Mouse (Mus musculus) megakaryocyte progenitor cell, adult 5-6 weeks (primary cell): ENCODE measurements around the gene Lhfpl3. TPM values are rescaled to one million over a fixed set of nuclear protein-coding genes. Genes with fewer than 3 reads are reported as not detected.
"Not testable (repeated sequence)": the region's sequence is repeated elsewhere in the genome, so short reads cannot be mapped to it uniquely, and the experiment has no call there.

Experiments
- ATAC-seq: replicated peaks from 2 replicates; pipeline ENCODE4 v1.8.0; 2016; ENCODE audit warnings: mild to moderate bottlenecking, moderate TSS enrichment, inconsistent platforms; ENCODE audit not compliant: poor library complexity
- total RNA-seq, 2 experiments: library from RNA; stranded (forward) in 1 of 2; stranded (reverse) in 1 of 2; fragments of 157-497, 149-512 nt in 1 of 2; fragments of 200-1000 nt in 1 of 2; gene quantifications; 2 replicates each; pipeline versions ENCODE4 v1.2.3 to v1.2.4; 2015 to 2017

The Lhfpl3 gene
- not detected in 2 replicates for total RNA-seq (2015)
- total RNA-seq (2017), result not detected in 2 replicates

GRCm38 (mm10) chr5:22745885-22746532 is at the start of gene Lhfpl3:
TSS of gene Lhfpl3 (plus strand) at chr5:22746059.
- ATAC-seq, result peak; percentile 34

DNA sequence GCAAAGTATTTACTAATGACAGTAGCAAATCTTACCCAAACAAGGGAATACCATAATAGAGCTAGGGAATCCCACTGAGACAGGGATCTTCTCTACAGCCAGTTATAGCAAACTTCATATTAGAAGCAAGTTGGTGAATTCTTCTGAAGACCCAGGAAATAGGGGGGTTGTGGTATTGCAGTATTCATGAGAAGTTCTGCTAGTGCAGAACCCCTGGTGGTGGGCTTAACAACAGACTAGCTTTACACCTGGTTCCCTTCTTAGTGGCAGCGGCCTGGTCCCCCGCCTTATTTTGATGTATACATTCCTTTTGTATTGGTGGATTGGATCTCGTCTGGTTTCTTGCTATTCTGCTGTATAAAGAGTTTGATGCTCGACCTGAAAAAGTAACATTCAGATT is 39.6 kb upstream of the Lhfpl3 start:
- not testable (repeated sequence) for ATAC-seq

- 0 out of 2 replicates have a peak, but pooled peaks have one; percentile 20 for ATAC-seq
Observed at GRCm38 (mm10) chr5:22745529-22745884, 352 bp upstream of the Lhfpl3 start.

DNA sequence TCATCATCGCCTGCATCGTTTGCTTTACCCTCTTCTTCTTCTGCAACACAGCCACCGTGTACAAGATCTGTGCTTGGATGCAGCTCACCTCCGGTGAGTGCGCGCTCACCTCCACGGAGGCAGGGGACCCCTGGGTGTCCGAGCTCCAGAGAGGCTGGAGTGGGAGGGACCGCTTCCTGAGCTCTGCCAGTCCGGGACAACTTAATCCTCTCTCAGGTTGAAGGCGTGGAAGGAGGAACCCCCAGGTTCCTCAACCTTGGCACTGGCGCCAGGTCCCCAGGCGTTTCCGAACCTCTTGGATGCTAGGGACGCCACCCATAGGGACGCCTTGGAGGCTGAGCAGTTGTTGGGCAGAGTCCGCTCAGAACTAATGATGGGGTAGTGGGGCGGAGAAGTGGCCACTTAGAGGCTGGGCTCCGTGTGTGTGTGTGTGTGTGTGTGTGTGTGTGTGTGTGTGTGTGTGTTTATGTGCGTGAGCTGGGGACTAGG is 718 bp downstream of the Lhfpl3 start:
- 0 out of 2 replicates have a peak, but pooled peaks have one; percentile 9 for ATAC-seq

- ATAC-seq, result no peak
Observed at GRCm38 (mm10) chr5:22747305-22747704, 1.4 kb downstream of the Lhfpl3 start.

- ATAC-seq, result no peak
Observed at GRCm38 (mm10) chr5:22757261-22757660, 11.4 kb downstream of the Lhfpl3 start.

- no peak for ATAC-seq
Observed at GRCm38 (mm10) chr5:22770726-22771125, 24.9 kb downstream of the Lhfpl3 start.

GRCm38 (mm10) chr5:22795361-22795760 is 49.5 kb downstream of the Lhfpl3 start:
- no peak for ATAC-seq

- no peak for ATAC-seq
Observed at GRCm38 (mm10) chr5:22813426-22813825, 67.6 kb downstream of the Lhfpl3 start.

DNA sequence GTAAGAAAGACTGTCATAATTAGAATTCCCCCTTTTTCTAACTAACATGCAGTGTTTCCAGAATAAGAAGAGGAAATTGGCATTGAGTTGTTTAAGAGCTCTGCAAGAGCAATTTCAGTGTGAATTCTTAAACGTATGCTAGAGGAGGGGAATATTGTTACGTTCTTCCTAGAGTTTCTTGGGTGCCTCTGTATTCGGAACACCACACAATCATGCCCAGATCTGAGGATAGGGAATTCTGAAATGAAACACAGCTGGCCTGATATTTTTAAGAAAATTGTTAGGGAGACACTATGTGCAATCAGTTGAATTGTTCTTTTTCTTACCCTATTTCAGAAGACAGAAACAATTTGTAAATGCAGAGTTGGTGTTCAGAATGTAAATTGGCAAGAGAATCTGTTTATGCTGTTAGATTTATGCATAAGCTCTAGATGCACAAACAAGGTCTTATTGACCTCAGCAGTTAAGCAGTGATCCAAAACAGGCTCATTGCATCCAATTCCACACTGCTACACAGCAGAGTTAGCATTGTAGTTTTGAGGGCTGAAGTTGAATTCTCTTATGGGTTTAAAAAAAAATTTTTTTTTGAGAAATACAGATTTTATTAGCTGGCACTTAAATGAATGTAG is 84.1 kb downstream of the Lhfpl3 start:
- ATAC-seq, result no peak

- no peak for ATAC-seq
Observed at GRCm38 (mm10) chr5:22851572-22851971, 105.7 kb downstream of the Lhfpl3 start.

DNA sequence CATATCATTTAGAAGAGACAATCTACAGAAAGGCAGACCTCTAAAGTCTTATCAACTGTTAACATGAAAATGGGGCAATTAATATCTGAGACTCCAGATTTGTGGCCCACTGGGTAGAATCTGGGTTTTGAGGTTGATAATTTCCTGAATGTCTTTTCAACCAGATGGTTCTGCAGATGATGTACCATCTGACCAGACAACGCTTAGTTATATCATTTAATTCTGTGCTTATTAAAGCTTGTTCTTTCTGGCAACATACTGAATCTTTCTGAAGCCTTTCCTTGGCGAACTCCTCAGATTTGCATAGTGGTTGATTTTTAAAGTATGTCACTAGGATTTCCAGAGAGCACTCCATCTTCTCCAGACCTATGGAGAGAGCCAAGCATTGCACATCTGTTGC is 107.6 kb downstream of the Lhfpl3 start:
- ATAC-seq, result no peak

DNA sequence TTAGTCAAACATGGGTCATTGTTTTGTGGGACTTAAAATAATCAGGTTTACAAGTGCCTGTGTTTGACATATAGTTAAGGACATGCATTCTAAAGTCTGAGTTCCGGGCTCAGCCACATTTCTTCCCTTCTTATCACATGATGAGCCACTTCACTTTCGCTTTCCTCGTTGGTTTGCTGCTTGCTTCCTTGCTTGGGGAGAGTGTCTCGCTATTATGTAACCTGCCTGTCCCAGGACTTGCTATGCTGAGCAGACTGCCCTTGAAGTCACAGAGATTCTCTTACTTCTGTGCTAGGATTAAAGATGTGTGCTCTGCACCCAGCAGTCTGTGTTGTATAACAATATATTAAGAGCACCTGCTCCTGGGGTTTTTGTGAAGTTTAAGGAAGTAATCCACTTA is 110.6 kb downstream of the Lhfpl3 start:
- ATAC-seq, result 0 out of 2 replicates have a peak, but pooled peaks have one; percentile 29

- no peak for ATAC-seq
Observed at GRCm38 (mm10) chr5:22861399-22861798, 115.5 kb downstream of the Lhfpl3 start.

DNA sequence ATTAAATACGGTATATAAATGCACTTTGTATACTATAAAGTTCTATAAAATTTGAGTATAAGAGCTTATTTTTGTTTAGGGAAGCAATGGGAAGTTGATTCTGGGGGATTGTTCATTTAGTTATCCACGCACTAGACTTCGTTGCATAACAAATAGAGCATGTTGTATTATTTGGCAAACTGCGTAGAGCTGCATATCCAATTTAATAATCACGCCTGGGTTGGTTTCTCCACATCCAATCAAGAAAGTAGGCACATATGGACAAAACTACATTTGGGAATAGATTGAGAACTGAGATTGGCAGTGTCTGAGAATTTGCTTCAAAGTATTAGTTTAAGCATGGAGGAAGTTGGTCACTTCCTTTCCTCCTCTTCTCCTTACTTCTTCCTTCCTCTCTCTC is 123.2 kb downstream of the Lhfpl3 start:
- ATAC-seq, result no peak

DNA sequence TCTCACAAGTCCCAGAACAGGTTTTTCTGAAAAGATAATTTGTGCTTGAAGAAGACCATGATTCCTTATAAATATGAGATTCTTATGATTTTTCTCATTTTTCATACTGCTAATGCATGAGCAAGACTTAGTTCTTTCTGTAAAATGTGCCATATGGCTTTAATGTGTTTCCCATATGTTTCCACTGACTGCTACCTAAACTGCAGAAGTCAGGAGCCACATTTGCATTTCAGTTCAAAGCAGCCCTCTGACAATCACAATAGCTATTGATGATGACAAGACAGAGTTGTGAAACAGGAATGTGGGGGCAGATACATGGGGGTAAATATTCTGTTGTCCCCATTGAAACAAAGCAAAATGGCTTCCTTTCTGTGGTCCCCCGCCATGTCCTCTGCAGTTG is 126.6 kb downstream of the Lhfpl3 start:
- ATAC-seq, result no peak

- no peak for ATAC-seq
Observed at GRCm38 (mm10) chr5:22888345-22888744, 142.5 kb downstream of the Lhfpl3 start.

GRCm38 (mm10) chr5:22889481-22889880 is 143.6 kb downstream of the Lhfpl3 start:
- no peak for ATAC-seq

GRCm38 (mm10) chr5:22897228-22897627 is 151.4 kb downstream of the Lhfpl3 start:
- no peak for ATAC-seq

- ATAC-seq, result no peak
Observed at GRCm38 (mm10) chr5:22897656-22898289, 151.9 kb downstream of the Lhfpl3 start.

GRCm38 (mm10) chr5:22898593-22898992 is 152.7 kb downstream of the Lhfpl3 start:
- ATAC-seq, result no peak

- ATAC-seq, result no peak
Observed at GRCm38 (mm10) chr5:22899913-22900312, 154.1 kb downstream of the Lhfpl3 start.
